Mouse (Mus musculus): ENCODE results near the gene App.

App gene

GRCm38 (mm10) chr16:85124649-85125048 is 48.9 kb downstream of the App start:
- DNase-seq (ENCODE audit: low spot score in 2 of 2), result no peak

- DNase-seq (ENCODE audit: low spot score in 2 of 2), result no peak
Observed at GRCm38 (mm10) chr16:85121983-85122382, 51.6 kb downstream of the App start.

GRCm38 (mm10) chr16:85118916-85119315 is 54.6 kb downstream of the App start:
- no peak for DNase-seq (ENCODE audit: low spot score in 2 of 2)

GRCm38 (mm10) chr16:85117541-85117940 is 56.0 kb downstream of the App start:
- no peak for DNase-seq (ENCODE audit: low spot score in 2 of 2)

- DNase-seq (ENCODE audit: low spot score in 2 of 2), result no peak
Observed at GRCm38 (mm10) chr16:85115837-85116236, 57.7 kb downstream of the App start.

GRCm38 (mm10) chr16:85114742-85115141 is 58.8 kb downstream of the App start:
- DNase-seq (ENCODE audit: low spot score in 2 of 2), result no peak

GRCm38 (mm10) chr16:85113941-85114340 is 59.6 kb downstream of the App start:
- DNase-seq (ENCODE audit: low spot score in 2 of 2), result peak in 1 of 2 experiments; percentile 36

GRCm38 (mm10) chr16:85112254-85112653 is 61.3 kb downstream of the App start:
- no peak for DNase-seq (ENCODE audit: low spot score in 2 of 2)

GRCm38 (mm10) chr16:85110428-85110827 is 63.1 kb downstream of the App start:
- DNase-seq (ENCODE audit: low spot score in 2 of 2), result no peak

GRCm38 (mm10) chr16:85108486-85108885 is 65.1 kb downstream of the App start:
- DNase-seq (ENCODE audit: low spot score in 2 of 2), result no peak

GRCm38 (mm10) chr16:85106644-85107323 is 66.8 kb downstream of the App start:
- DNase-seq (ENCODE audit: low spot score in 2 of 2), result no peak

- no peak for DNase-seq (ENCODE audit: low spot score in 2 of 2)
Observed at GRCm38 (mm10) chr16:85105603-85106002, 68.0 kb downstream of the App start.

- no peak for DNase-seq (ENCODE audit: low spot score in 2 of 2)
Observed at GRCm38 (mm10) chr16:85103116-85103787, 70.3 kb downstream of the App start.

GRCm38 (mm10) chr16:85101544-85101943 is 72.0 kb downstream of the App start:
- no peak for DNase-seq (ENCODE audit: low spot score in 2 of 2)

- DNase-seq (ENCODE audit: low spot score in 2 of 2), result no peak
Observed at GRCm38 (mm10) chr16:85100806-85101205, 72.8 kb downstream of the App start.

GRCm38 (mm10) chr16:85099487-85099886 is 74.1 kb downstream of the App start:
- no peak for DNase-seq (ENCODE audit: low spot score in 2 of 2)

- no peak for DNase-seq (ENCODE audit: low spot score in 2 of 2)
Observed at GRCm38 (mm10) chr16:85099044-85099443, 74.5 kb downstream of the App start.

- no peak for DNase-seq (ENCODE audit: low spot score in 2 of 2)
Observed at GRCm38 (mm10) chr16:85096396-85096795, 77.2 kb downstream of the App start.

GRCm38 (mm10) chr16:85095923-85096322 is 77.6 kb downstream of the App start:
- no peak for DNase-seq (ENCODE audit: low spot score in 2 of 2)

GRCm38 (mm10) chr16:85092644-85093091 is 80.9 kb downstream of the App start:
- no peak for DNase-seq (ENCODE audit: low spot score in 2 of 2)

- no peak for DNase-seq (ENCODE audit: low spot score in 2 of 2)
Observed at GRCm38 (mm10) chr16:85092183-85092582, 81.4 kb downstream of the App start.

- no peak for DNase-seq (ENCODE audit: low spot score in 2 of 2)
Observed at GRCm38 (mm10) chr16:85090992-85091391, 82.6 kb downstream of the App start.

GRCm38 (mm10) chr16:85088126-85088525 is 85.4 kb downstream of the App start:
- DNase-seq (ENCODE audit: low spot score in 2 of 2), result no peak
